Mouse (Mus musculus) spleen, adult 2 months (tissue): ENCODE measurements around the gene Angptl2.

Experiments used
- CTCF ChIP-seq: fragments of 200-500 bp; IDR thresholded peaks from 2 replicates; pipeline ENCODE4 v1.5.1; 2011; ENCODE audit warnings: mild to moderate bottlenecking, inconsistent platforms; ENCODE audit not compliant: insufficient read depth, insufficient read length, insufficient replicate concordance; ENCODE audit errors: extremely low read depth
- POLR2A ChIP-seq: fragments of 200-500 bp; IDR thresholded peaks from 2 replicates; pipeline ENCODE4 v1.6.1; 2011; ENCODE audit warnings: low read depth, low read length, inconsistent platforms

GRCm38 (mm10) chr2:33179930-33180630 lies 35.8 kb upstream of the Angptl2 start:
- TF ChIP-seq POLR2A (no peak), CTCF (no peak)
